Mouse (Mus musculus) right cerebral cortex, postnatal 25 days (tissue): ENCODE data around the gene Col11a2.

ENCODE experiments used
- DNase-seq: peaks from one replicate; pipeline ENCODE4 v3.0.0; 2022

The Col11a2 gene

DNA sequence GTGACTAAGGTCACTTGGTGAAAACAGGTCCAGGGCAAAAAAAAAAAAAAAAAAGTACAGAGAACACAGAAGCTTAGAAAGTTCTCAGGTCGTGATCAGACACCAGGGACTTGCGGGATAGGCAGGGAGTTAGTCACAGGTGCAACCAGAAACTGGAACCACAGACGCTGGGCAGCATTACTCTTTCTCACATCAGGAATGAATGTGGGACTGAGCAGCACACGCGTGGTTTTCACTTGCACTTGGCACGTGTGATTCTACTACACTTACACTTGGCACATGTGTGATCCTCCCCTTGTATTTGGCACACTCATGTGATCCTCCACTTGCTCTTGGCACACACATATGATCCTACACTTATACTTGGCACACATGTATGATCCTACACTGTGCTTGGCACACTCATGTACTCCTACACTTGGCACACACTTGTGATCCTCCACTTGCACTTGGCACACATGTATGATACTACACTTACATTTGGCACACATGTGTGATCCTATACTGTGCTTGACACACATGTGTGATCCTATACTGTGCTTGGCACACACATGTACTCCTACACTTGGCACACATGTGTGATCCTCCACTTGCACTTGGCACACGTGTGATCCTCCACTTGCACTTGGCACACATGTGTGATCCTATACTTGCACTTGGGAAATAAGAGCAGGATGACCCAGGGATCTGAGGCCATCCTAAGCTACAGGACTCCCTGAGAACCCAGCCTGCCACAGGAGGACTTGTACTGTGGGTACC is 68.1 kb downstream of the Col11a2 start:
- no peak for DNase-seq

DNA sequence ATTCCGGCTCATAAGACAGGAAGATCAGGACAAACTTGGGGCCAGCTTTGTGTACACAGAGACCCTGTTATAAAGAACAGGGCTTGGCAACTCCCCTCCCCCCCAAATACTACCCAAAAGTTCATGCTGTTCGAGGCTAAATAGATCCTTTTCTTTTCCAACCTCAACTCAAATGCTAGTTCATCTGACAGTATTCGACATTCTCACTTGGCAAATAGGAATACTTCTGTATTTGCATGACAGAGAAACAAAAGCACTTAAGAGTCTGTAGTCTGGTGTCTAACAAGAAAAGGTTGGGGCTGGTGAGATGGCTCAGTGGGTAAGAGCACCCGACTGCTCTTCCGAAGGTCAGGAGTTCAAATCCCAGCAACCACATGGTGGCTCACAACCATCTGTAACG is 69.2 kb downstream of the Col11a2 start:
- DNase-seq = no peak

DNA sequence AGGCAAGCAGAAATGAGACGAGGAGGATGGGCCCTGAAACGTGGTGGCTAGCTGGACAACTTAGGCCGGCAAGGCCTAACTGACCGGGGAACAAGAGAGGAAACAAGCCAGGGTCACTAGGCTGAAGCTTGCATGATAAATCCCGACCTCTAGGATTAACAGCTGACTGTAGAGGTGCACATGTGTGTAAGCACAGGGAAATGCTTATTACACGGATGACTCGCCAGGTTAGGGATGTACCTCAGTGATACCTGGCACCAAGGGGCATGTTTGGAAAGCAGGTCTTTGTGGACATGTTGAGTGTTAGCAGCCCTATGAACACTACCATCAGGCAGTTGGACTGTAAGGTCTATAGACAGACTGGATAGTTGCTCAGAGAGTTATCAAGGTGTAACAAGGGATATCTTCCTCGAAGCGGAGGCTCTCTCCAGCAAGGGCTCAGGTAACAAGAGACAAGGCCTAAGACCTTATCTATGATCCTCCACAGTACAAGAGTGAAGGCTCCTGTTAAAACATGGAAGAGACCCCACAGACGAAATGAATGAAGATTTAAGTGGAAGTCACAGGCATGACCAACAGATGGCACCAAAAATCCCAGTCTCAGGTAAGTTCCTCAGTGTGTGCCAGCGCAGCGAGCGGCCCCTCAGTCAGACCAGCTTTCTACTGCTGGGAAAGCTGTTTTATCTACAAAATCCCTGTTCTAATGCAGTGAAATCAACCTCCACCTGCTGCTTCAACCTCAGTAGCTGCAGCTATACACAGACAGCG is 70.0 kb downstream of the Col11a2 start:
- no peak for DNase-seq

DNA sequence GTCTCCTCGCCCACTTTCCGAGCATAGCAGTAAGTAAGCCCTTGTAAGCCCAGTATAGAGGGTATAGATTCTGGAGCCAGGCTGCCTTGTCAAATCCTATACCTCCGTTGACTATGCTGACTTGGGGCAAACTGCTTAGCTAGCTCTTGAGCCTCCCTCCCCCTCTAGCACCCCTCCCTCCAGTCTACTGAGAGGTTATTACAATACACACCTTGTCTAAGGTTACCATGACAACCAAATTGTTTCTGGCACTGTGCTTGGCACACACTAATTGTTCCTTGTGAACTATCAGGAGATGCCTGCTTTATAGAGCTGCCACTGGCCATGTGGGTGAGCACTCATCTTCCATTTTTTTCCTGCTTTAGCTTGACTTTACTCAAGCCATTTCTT is 70.6 kb downstream of the Col11a2 start:
- no peak for DNase-seq

DNA sequence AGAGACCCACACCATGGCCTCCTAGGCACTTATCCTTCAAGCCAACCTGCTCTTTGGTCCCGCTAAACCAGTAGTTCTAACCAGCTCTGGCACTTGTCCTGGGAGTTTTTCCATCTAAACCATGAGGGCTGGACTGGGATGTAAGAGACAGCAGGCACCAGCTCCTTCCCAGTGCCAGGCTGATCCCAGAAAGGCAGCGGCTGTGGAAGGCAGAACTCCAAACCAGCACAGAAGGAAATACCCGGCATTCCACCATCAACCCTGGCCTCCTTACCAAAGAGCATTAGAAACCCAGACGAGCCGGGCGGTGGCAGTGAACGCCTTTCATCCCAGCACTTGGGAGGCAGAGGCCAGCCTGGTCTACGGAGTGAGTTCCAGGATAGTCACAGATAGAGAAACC is 71.1 kb downstream of the Col11a2 start:
- no peak for DNase-seq

DNA sequence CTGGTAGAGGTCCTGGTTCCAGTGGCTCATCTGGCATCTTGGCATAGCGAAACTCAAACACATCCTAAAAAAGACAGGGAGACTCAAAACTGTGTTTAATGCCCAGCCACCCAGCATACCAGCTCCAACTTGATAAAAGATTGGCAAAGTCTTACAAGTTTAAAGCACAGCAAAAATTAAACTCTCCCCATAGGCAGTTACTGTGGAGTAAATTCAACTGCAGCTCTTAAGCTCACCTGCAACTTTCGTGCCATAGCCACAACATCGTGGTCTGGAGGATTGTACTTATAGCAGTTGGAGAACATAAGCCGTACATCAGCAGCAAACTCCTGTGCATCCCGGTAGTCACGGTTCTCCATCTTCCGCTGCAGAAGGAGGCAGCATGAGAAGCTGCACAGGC is 74.9 kb downstream of the Col11a2 start:
- DNase-seq = no peak
